Mouse (Mus musculus) cerebellum, postnatal 36 days (tissue): Measurements from ENCODE around the gene Pepd.

Experiments
- DNase-seq, 2 experiments: peaks; one replicate each; pipeline ENCODE4 v3.0.0; 2021 to 2022; ENCODE audit warnings: mixed read lengths in 2 of 2

Pepd gene

DNA sequence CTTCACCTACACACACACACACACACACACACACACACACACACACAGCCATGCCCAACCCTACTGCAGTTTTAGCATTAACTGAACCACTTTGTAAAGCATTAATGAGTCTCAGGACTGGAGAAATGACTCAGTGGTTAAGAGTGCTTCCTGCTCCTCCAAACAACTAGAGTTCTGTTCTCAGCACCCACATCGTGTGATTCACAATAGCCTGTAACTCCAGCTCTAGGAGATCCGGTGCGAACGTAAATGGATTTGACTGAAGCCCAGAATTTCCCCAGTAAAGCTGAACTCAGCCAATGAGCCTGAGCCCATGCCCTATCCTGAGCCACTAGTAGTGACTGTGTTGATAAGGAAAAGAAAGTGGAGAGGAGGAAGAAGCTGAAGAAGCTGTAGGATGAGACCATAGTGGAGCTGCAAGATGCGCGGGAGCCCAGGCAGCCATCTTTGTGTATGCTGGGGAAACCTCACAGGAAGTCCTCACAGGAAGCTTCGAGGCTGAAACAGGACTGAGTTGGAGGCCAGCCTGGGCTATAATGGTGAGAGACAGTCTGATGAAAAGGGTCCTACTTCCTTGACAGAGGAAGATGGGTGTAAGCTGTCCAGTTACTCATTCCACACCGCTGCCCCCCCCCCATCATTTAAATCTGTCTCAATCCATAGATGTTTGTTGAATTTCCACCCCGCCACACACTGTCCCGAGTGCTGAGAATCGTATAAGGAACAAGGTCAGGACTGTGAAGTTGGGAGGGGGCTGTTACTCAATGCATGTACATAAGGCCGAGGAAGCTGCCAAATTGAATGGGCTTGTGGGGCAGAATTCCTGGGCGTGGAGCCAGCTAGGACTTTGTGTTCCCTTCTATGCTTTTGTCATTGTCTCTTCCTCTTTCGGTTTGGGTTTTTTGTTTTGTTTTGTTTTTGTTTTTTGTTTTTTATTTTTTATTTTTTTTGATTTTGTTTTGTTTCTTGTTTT lies 152.4 kb downstream of the Pepd start:
- no peak for DNase-seq

DNA sequence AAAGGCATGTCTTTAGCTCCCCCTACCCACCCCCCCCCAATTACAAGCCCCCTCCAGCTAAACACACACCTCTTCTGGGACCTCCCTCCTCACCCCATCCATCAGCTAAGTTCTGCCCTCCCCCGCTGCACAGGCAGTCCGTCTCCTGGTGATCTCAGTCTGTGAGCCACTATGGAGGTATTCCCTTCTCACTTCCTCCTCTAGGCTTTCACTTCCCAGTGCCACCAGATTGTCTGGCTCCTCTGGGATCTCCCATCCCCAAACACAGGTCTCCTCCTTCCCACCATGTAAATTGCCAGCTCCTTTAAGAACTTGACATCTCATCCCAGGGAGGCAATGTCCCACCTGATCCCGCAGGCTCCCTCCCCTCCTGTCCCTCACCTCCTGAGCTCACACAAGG lies 153.8 kb downstream of the Pepd start:
- no peak for DNase-seq

DNA sequence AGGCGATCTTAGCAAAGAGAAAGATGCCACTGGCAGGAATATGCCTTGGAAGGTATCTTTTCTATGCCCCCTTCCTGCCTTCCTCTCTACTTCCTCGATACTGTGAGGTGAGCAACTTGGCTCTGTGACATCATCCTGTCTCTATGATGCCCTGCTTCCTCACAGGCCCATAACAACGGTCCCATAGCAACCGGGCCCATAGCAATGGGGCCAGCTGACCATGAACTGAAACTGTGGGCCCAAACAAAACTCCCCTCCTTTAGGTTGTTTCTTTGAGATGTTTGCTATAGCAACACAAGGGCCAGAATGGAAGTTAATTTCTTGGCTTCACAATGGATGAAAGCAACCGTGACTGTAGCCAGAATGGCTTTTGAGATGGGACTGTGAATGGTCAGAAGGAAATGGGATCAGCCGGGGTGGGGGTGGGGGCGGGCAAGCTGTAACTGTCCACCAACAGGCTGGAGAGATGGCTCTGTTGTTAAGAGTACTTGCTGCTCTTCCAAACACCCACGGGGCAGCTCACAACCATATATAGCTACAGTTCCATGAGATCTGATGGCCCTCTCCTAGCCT lies 154.5 kb downstream of the Pepd start:
- no peak for DNase-seq

DNA sequence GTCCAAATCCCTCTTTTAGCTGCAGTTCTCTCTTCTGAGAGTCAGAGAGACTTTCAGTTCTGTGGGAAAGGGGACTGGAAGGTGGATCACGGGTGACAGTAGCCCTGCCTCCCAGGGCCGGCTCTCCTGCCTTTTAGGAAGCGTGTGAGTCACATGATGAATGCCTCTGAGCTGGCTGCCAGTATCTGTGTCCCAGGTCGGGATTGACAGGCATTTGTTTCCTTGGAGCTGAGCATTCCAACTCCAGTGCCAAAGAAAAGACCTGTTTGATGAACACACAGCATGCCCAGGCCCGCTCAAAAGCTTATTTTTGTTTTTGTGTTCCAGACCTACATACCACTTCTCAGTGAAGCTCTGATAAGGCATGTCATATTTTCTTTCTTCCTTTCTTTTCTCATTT lies 164.5 kb downstream of the Pepd start:
- DNase-seq: no peak

DNA sequence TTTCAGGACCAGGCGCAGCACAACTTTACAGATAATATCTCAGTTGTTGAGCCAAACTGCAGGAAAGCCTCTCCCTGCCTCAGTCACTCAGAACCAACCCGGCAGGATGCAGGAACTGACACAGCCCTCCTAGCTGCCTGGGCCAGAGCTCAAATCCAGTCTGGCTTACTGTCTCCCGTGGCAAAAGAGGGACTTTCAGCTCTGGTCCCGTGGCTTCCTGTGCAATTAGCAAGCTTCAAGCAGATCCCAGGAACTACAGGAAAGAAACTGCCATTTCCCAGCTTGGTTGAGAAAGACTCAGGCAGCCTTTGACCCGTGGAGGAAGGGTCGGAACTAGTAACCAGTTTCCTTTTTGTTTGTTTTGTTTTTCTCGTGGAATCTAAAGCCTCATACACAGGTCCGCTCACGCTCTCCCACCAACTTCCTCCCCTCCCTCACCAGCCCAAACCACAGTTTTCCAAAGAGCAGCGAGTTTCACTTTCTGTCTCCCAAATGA lies 168.7 kb downstream of the Pepd start:
- no peak for DNase-seq

DNA sequence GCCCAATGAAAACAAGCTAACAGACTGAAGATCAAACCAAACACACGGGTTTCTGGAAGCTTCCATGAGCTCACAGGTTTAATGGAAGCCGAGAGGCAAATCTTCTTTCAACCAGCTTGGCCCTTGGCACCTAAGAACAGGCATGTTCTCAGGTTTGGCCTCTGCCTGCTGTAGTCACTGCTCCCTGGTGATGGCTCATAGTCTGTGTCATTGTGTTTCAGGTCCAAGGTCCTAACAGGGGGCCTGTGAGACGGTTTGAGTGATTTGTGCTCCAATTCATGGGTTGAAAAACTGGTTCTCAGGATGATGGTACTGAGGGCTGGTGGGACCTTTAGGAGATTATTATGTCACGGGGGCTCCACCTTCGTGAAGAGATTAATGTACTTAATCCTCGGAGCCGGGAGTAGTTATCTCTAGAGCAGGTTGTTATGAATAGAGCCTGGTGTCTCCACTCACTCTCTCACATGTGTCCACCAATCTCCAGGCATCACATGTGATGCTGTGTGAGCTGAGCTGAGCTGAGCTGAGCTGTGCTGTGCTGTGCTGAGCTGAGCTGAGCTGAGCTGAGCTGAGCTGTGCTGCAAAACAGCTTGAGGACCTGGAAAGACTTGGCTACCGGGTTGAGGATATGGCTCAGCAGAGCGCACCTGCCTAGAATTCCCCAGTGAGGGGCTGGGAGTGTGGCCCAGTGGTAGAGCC lies 169.4 kb downstream of the Pepd start:
- no peak for DNase-seq

DNA sequence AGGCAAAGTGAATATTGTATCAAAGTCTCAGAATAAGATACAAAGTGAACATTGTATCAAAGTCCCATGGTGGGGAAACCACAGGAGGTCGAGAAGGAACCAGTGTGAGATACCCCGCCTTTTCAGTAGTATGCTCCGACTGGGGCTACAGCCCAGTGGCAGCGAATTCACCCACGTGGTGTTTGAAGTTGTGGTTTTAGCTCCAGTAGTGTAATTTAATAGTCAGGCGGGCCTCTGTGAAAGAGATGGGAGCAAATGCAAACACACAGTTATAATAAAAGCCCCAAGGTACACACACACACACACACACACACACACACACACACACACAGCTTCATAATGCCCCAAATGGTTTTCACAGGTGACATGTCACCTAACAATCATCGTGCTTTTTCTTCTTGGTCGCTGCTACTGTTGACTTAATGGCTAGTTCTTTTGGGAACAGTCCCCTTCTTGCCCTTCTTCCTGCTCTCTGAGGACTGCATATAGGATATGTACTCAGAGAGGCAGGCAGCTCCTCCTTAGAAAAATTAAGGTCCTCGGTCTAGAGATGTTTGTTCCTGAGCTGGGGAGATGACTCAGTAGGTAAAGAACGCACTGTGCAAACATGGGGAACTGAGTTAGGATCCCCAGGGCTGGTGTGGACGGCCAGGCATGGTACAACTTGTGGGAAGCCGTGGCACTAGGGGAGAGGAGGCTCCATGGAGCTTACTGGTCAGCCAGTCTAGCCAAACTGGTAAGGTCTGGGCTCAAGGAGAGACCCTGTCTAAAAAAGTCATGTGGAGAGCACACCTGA lies 172.6 kb downstream of the Pepd start:
- DNase-seq: no peak

DNA sequence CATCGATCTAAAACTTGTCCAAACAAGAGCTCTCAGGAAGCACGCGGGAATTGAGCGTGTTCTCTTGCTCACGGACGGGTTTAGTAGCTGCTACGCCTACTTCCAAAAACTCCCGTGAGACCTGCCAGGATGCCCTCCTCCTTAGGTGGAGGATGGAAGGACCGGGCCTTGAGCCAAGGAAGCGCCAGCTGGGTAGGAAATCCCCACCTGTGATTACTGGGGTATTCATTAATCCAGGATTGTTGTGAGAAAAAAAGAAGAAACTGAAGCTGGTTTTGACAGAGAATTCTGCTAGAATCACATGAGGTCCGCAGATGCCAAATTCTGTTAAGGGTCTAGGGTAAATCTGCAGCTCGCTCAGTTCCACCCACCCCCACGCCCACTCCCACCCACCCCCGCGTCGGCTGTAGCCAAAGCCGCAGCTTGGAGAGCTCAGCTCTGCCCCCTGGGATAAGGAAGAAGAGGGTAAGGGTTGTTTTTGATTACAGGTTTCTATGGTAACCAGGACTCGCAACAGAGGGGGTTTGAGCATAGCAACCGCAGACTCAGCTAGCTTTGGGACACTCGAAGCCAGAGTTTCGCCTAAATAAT lies 174.2 kb downstream of the Pepd start:
- DNase-seq: peak; percentile 37 to 55

DNA sequence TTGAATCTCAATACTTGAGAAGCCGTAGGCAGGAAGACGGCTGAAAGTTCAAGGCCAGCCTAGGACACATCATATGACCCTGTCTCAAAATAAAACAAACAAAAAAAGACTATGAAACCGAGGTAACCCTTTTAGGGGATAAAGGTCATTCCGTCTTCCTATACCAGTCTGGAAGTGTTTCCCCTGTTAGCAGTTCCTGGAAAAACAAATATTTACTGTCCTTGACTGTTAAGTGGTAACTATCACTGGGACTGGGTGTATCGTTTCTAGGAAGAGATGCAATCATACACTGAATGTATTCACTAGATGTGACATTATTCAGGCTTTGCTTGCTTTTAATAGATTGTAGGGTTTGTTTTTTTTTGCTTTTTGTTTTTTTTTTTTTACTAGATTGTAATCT lies 178.4 kb downstream of the Pepd start:
- no peak for DNase-seq
